Mouse (Mus musculus) heart, embryonic 13.5 days (tissue): ENCODE measurements around the gene Ptges. TPM values are rescaled to one million over a fixed set of nuclear protein-coding genes. Genes with fewer than 3 reads are reported as not detected.

Experiments
- ATAC-seq: fragments of 200-750 bp; cut with Nextera tagmentation; 2 replicates; pipeline ENCODE4 v1.8.0; 2017; ENCODE audit warnings: moderate TSS enrichment; ENCODE audit not compliant: insufficient number of reproducible peaks, low FRiP score, low TSS enrichment; ENCODE audit errors: extremely low read depth
- H3K27ac ChIP-seq: fragments of 300-500 bp; sonication (generic); replicated peaks from 2 replicates; pipeline ENCODE4 v1.5.1; 2015; ENCODE audit warnings: moderate library complexity, mild to moderate bottlenecking, inconsistent platforms
- H3K27me3 ChIP-seq: fragments of 300-500 bp; sonication (generic); replicated peaks from 2 replicates; pipeline ENCODE4 v1.6.1; 2015; ENCODE audit warnings: mild to moderate bottlenecking, inconsistent platforms
- H3K36me3 ChIP-seq: fragments of 300-500 bp; sonication (generic); 2 replicates; pipeline ENCODE4 v1.6.1; 2015; ENCODE audit warnings: mild to moderate bottlenecking, inconsistent platforms
- H3K4me1 ChIP-seq: fragments of 300-500 bp; sonication (generic); 2 replicates; pipeline ENCODE4 v1.6.1; 2015; ENCODE audit warnings: inconsistent platforms
- H3K4me2 ChIP-seq: fragments of 300-500 bp; sonication (generic); 2 replicates; pipeline ENCODE4 v1.6.1; 2015; ENCODE audit warnings: inconsistent platforms, mild to moderate bottlenecking, moderate library complexity
- H3K4me3 ChIP-seq: fragments of 300-500 bp; sonication (generic); 2 replicates; pipeline ENCODE4 v1.5.1; 2015; ENCODE audit warnings: moderate library complexity, mild to moderate bottlenecking, inconsistent platforms
- H3K9ac ChIP-seq: fragments of 300-500 bp; sonication (generic); 2 replicates; pipeline ENCODE4 v1.6.1; 2015; ENCODE audit warnings: inconsistent platforms, mild to moderate bottlenecking, moderate library complexity
- H3K9me3 ChIP-seq: fragments of 300-500 bp; sonication (generic); 2 replicates; pipeline ENCODE4 v1.6.1; 2016; ENCODE audit warnings: inconsistent platforms
- WGBS: fragments of 180-500 bp; shearing (Covaris S2); methylation state at CpG from one replicate; pipeline ENCODE4 v1.1.7; 2015; ENCODE audit warnings: mixed read lengths; 5-methylcytosine and 5-hydroxymethylcytosine counted together
- polyA plus RNA-seq: library from polyadenylated mRNA; unstranded; fragments of >200 nt; fragmentation: Nextera tagmentation; extraction: Ambion mirVana; gene quantifications from 2 replicates; pipeline ENCODE4 v1.2.1, GENCODE M21; 2015

Ptges gene
- polyA plus RNA-seq, 1 experiment from 2014 or later = 2.3 TPM

DNA sequence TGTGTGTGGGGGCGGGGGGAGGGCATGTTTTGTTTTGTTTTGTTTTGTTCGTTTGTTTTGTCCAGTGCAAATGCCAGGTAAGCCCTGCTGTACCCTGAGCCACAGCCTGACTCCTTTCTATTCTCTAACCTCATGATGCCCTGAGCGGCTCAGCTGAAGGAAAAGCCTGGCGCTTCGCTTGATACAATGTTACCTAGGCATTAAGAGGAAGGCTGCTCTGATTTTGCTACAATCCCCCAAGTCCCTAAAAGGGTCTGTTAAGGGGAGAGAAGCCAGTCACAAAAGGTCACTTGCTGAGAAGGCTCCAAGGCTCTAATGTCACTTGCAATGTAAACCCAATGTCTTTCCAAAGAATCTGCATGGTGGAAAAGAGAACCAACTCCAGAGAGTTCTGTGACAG is 14.3 kb downstream of the Ptges start:
- ATAC-seq = no peak
- WGBS = 74% methylated on average over 5 of the region's 5 CpGs

DNA sequence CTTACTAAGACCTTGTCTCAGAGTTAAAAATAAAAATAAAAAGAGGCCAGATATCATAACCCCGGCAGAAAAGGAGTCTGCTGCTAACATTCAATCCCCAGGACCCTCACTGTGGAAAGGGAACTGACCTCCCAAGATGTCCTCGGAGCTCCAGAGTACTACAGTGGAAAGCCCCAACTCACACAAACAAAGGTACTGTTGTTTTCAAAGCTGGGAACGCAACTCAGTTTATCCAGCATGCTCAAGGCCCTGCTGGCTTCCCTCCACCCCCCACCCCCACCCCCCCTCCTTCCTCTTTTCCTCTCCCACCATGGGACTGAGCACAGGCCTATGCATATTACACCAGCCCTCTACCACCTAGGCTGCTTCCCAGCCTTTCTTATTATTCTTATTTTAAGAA is 14.8 kb downstream of the Ptges start:
- Histone ChIP-seq H3K27me3 (no peaks in the 10 kb centered on the region), H3K9ac (no peak overlapping the region), H3K4me1 (peaks cover 42% of the 10 kb centered on the region), H3K36me3 (no peaks in the 10 kb centered on the region), H3K9me3 (no peaks in the 10 kb centered on the region), H3K4me2 (no peak overlapping the region), H3K4me3 (no peak overlapping the region), H3K27ac (no peak overlapping the region)
- WGBS = 51% methylated on average over 3 of the region's 3 CpGs
- no peak for ATAC-seq

More for the DNA sequence above, 14.3 kb downstream of the Ptges start:
- Histone ChIP-seq H3K4me1 (peaks cover 47% of the 10 kb centered on the region), H3K27me3 (no peaks in the 10 kb centered on the region), H3K36me3 (no peaks in the 10 kb centered on the region), H3K9me3 (no peaks in the 10 kb centered on the region), H3K27ac (no peak overlapping the region), H3K4me3 (no peak overlapping the region), H3K4me2 (no peak overlapping the region), H3K9ac (no peak overlapping the region)

DNA sequence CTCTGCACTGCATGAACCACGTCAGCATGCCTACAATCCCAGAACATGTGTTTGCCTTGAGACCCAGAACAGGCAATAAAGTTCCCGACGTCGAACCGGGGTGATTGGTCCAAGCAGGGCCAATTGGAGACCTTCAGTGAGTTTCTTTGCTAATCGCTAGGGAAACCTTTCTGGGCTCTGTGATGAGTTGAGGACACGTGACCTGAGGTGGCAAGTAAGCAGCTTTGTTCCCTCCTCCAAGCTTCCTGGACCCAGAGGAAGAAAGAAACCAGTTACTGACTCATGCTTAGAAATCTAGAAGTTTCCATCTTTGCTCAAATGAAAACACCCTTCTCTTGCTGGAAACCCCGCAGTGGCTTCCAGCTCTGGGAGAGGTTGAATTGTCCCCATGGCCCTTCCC is 16.6 kb downstream of the Ptges start:
- Histone ChIP-seq H3K27ac (0 out of 2 replicates have a peak overlapping the region, but pooled peaks have one; percentile 76), H3K36me3 (no peaks in the 10 kb centered on the region), H3K4me1 (peaks cover 24% of the 10 kb centered on the region), H3K4me3 (no peak overlapping the region), H3K9ac (no peak overlapping the region), H3K4me2 (no peak overlapping the region), H3K9me3 (no peaks in the 10 kb centered on the region), H3K27me3 (no peaks in the 10 kb centered on the region)
- ATAC-seq = no peak
- WGBS = 80% methylated on average over 8 of the region's 8 CpGs

DNA sequence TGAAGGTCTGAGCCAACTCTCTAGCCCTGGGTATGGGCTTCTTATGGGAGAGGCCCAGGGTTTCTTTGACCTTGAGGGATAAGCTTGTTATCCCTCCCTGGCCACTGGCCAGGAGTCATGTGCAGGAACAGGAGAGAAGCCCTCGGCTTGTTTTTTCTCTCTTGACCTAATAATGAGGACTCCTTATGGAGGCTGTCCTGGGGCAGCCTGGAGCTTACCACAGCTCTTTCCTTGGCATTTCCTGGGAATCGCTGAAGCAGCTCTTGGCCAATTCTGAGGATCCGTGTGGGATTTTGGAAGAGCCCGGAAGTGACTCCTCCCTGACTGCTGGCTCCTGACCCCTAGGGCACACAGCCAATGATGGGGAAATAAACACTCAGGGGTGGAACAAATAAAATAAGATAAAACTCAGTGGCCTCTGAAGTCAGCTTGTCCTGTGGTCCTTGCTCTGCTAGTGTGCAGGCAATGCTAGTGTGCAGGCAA is 17.3 kb downstream of the Ptges start:
- H3K9ac ChIP-seq = peak overlapping the region; percentile 30; the same call in 1 of the 2 replicates
- H3K36me3 ChIP-seq = no peaks in the 10 kb centered on the region
- ATAC-seq = peak; percentile 22; the same call in 1 of the 2 replicates
- no peak overlapping the region for H3K4me2 ChIP-seq
- H3K4me1 ChIP-seq = peaks cover 20% of the 10 kb centered on the region
- no peak overlapping the region for H3K4me3 ChIP-seq
- H3K9me3 ChIP-seq = no peaks in the 10 kb centered on the region
- H3K27me3 ChIP-seq = no peaks in the 10 kb centered on the region
- peak overlapping the region; percentile 76 for H3K27ac ChIP-seq
- WGBS = 31% methylated on average over 4 of the region's 4 CpGs

DNA sequence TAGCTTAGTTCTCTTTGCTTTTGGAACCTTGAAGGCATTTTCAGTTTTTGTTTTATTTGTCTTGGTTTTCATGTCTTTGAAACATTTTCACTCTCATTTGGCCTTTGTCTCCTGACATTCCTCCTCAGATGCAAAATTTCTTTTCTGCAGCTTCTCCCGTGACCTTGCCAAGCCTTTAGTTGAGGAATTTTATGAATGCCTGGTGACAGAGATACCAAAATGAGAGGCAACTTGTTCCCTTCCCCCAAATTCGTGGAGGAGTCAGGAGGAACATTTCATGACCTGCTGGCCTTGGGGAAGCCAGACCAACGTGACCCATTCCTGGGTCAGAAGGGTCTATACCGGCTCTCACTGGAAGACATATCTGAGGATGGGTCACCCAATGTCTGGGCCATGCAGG is 23.0 kb downstream of the Ptges start:
- no peaks in the 10 kb centered on the region for H3K36me3 ChIP-seq
- WGBS = 46% methylated on average over 4 of the region's 4 CpGs
- ATAC-seq = no peak
- H3K27me3 ChIP-seq = peaks cover 15% of the 10 kb centered on the region
- H3K4me3 ChIP-seq = no peak overlapping the region
- no peak overlapping the region for H3K4me2 ChIP-seq
- H3K4me1 ChIP-seq = peaks cover 46% of the 10 kb centered on the region
- no peaks in the 10 kb centered on the region for H3K9me3 ChIP-seq
- H3K27ac ChIP-seq = no peak overlapping the region
- H3K9ac ChIP-seq = no peak overlapping the region

DNA sequence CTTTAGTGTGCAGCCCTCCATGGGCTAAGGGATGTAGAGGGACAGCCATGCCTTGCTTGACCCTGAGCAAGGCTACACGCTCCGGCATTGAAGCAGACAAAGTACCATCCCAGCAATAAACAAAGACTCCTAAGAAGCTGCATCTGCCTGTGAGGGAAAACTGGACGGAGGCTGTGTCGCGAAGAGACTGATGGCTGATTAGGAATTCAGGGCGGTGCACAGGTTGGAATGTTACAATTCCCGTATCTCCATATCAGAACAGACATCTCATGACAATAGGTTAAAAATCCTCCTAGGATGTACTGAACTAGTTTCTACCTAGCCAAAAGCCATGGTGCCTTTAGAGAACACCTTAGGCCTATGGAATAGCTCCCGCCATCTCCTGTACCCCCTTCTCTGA is 23.8 kb downstream of the Ptges start:
- WGBS = 85% methylated on average over 8 of the region's 8 CpGs
- no peaks in the 10 kb centered on the region for H3K36me3 ChIP-seq
- H3K4me2 ChIP-seq = no peak overlapping the region
- peaks cover 49% of the 10 kb centered on the region for H3K4me1 ChIP-seq
- no peak overlapping the region for H3K9ac ChIP-seq
- no peak for ATAC-seq
- H3K4me3 ChIP-seq = no peak overlapping the region
- H3K27ac ChIP-seq = no peak overlapping the region
- no peaks in the 10 kb centered on the region for H3K9me3 ChIP-seq
- H3K27me3 ChIP-seq = peaks cover 20% of the 10 kb centered on the region

DNA sequence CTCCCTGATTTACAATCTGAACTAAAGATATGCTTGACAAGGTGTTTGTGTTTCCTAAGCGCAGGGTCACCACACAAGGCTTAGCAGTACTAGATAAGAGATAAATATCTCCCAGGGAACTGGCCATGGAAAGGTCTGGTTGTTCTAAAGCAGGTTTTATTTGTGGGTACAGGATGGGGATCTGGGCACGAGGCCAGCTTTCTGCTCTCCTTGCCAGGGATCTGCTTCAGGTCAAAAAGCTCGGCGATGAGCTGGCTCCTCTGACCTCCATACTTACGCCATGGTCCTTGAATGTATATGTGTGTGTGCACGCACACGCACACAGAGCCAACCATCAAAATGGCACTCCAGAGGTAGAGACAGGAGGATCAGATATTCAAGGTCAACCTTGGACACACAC is 24.7 kb downstream of the Ptges start:
- Histone ChIP-seq H3K9me3 (no peaks in the 10 kb centered on the region), H3K27me3 (peaks cover 21% of the 10 kb centered on the region), H3K9ac (no peak overlapping the region), H3K4me3 (no peak overlapping the region), H3K27ac (peak overlapping the region; percentile 50; the same call in 1 of the 2 replicates), H3K4me1 (peaks cover 49% of the 10 kb centered on the region), H3K4me2 (no peak overlapping the region), H3K36me3 (no peaks in the 10 kb centered on the region)
- 48% methylated on average over 7 of the region's 7 CpGs for WGBS
- no peak for ATAC-seq

GRCm38 (mm10) chr2:30904231-30904630 is 25.4 kb downstream of the Ptges start:
- no peak overlapping the region for H3K4me3 ChIP-seq
- peaks cover 21% of the 10 kb centered on the region for H3K27me3 ChIP-seq
- H3K4me2 ChIP-seq = no peak overlapping the region
- no peak overlapping the region for H3K9ac ChIP-seq
- no peaks in the 10 kb centered on the region for H3K9me3 ChIP-seq
- H3K36me3 ChIP-seq = no peaks in the 10 kb centered on the region
- peaks cover 49% of the 10 kb centered on the region for H3K4me1 ChIP-seq
- WGBS = 71% methylated on average over 6 of the region's 6 CpGs
- H3K27ac ChIP-seq = no peak overlapping the region
- no peak for ATAC-seq

- 10% methylated on average over 37 of the region's 37 CpGs for WGBS
- ATAC-seq = no peak
Measured at GRCm38 (mm10) chr2:30902726-30903722, 26.6 kb downstream of the Ptges start.

DNA sequence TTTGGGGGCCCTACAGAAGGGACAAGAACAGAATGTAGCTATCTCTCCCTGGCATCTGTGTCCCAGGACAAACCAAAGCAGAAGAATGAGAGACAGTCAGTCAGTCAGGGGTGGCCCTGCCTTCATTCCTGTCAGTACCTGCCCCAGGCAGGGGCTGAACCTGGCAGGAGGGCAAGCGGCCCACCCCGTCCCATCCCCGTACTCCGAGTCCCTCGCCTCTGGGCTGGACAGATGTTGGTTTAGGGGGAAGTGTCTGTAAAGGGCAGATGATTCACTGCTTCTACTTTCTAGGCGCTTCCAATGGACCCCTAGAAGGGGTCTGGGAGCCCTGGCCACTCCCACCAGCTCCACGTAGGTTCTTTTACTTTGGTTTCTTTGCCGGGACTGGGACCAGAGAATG is 27.4 kb downstream of the Ptges start:
- peaks cover 21% of the 10 kb centered on the region for H3K27me3 ChIP-seq
- no peak overlapping the region for H3K27ac ChIP-seq
- 42% methylated on average over 8 of the region's 8 CpGs for WGBS
- peak overlapping the region; percentile 69 for H3K4me2 ChIP-seq
- no peaks in the 10 kb centered on the region for H3K36me3 ChIP-seq
- peak overlapping the region; percentile 42 for H3K4me3 ChIP-seq
- peaks cover 54% of the 10 kb centered on the region for H3K4me1 ChIP-seq
- no peaks in the 10 kb centered on the region for H3K9me3 ChIP-seq
- peak overlapping the region; percentile 69 for H3K9ac ChIP-seq
- ATAC-seq = no peak

More at GRCm38 (mm10) chr2:30902726-30903722, 26.6 kb downstream of the Ptges start:
- H3K4me1 ChIP-seq = peaks cover 49% of the 10 kb centered on the region
- H3K9ac ChIP-seq = peak overlapping the region; percentile 69
- no peak overlapping the region for H3K27ac ChIP-seq
- H3K4me2 ChIP-seq = peak overlapping the region; percentile 69
- no peaks in the 10 kb centered on the region for H3K36me3 ChIP-seq
- peaks cover 21% of the 10 kb centered on the region for H3K27me3 ChIP-seq
- H3K9me3 ChIP-seq = no peaks in the 10 kb centered on the region
- H3K4me3 ChIP-seq = peak overlapping the region; percentile 42

DNA sequence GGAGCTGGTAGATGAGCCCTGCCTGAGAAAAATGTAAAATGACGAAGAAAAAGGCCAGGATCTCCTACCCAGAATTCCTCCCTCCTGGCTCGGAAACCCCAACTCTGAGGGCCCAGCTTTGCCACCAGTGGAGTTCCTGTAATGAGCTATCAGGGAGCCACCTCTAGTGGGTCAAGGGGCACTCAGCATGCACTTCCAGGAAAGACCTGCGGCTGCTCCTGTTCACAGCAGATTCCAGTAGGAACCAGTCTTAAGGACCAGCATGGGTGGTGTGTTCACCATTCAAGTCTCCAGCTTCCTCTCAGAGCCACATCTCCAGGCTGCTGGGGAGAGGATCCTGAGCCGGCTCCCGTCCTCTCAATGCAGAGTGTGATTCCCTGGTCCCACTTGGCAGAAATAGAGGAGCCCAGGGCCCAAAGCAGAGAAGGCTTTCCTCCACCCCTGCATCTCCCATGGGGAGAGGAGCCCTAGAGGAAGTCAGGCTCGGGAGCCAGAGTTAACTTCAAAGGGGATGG is 28.0 kb downstream of the Ptges start:
- H3K4me1 ChIP-seq = peaks cover 54% of the 10 kb centered on the region
- H3K4me2 ChIP-seq = peak overlapping the region; percentile 69; the same call in 1 of the 2 replicates
- 51% methylated on average over 6 of the region's 6 CpGs for WGBS
- no peaks in the 10 kb centered on the region for H3K36me3 ChIP-seq
- H3K27me3 ChIP-seq = peaks cover 21% of the 10 kb centered on the region
- H3K27ac ChIP-seq = no peak overlapping the region
- H3K9ac ChIP-seq = peak overlapping the region; percentile 69; the same call in 1 of the 2 replicates
- H3K9me3 ChIP-seq = no peaks in the 10 kb centered on the region
- peak overlapping the region; percentile 42; the same call in 1 of the 2 replicates for H3K4me3 ChIP-seq
- no peak for ATAC-seq
